In genomic region chr17:85633619-85634018, GRCm38 (mm10) we compare ENCODE assay signal across 9 mouse cellular contexts. TPM values are rescaled to one million over a fixed set of nuclear protein-coding genes. Genes with fewer than 3 reads are reported as not detected.
DNase-seq lines count a peak whose midpoint lies in the region; ATAC-seq and TF ChIP-seq lines count a peak whose summit lies in the region.
"Had no signal": no experiment of that assay in that cellular context is flagged by ENCODE, and none has a peak within 500 bp of the region (broad histone marks: within the 10 kb centered on the region; RNA-seq: fewer than 3 reads in every experiment).

No protein-coding gene starts in this region.

- no peaks in the 10 kb centered on the region for H3K4me1 ChIP-seq in intestine, embryonic 14.5 days (replicated peaks; ENCODE audit: control insufficient read depth, insufficient read depth, low read length)
- H3K4me1 ChIP-seq in intestine, embryonic 15.5 days (replicated peaks), result no peaks in the 10 kb centered on the region
- peaks cover 4% of the 10 kb centered on the region; the same call in 1 of the 2 replicates for H3K4me1 ChIP-seq in embryonic facial prominence, embryonic 14.5 days (ENCODE audit: control insufficient read depth, insufficient read depth, low read length)
- no peaks in the 10 kb centered on the region for H3K4me1 ChIP-seq in stomach, postnatal 0 days (replicated peaks; ENCODE audit: control insufficient read depth, insufficient read depth)
- H3K4me1 ChIP-seq: neural tube, embryonic 13.5 days had no signal

- H3K9me3 ChIP-seq in intestine, embryonic 14.5 days (ENCODE audit: control insufficient read depth, low read length), result no peaks in the 10 kb centered on the region
- H3K9me3 ChIP-seq in intestine, embryonic 15.5 days, result no peaks in the 10 kb centered on the region
- no peaks in the 10 kb centered on the region for H3K9me3 ChIP-seq in embryonic facial prominence, embryonic 14.5 days (ENCODE audit: control insufficient read depth, low read length)
- H3K9me3 ChIP-seq in stomach, postnatal 0 days (ENCODE audit: control insufficient read depth, low read length), result no peaks in the 10 kb centered on the region
- H3K9me3 ChIP-seq: neural tube, embryonic 13.5 days had no signal

- H3K4me3 ChIP-seq in intestine, embryonic 14.5 days (ENCODE audit: low read depth, low read length), result no peak overlapping the region
- H3K4me3 ChIP-seq in intestine, embryonic 15.5 days (replicated peaks), result no peak overlapping the region
- H3K4me3 ChIP-seq in embryonic facial prominence, embryonic 14.5 days (ENCODE audit: low read depth, low read length), result no peak overlapping the region
- no peak overlapping the region for H3K4me3 ChIP-seq in stomach, postnatal 0 days (ENCODE audit: low read depth, low read length)
- H3K4me3 ChIP-seq: neural tube, embryonic 13.5 days had no signal

- WGBS in intestine, embryonic 14.5 days, result 2% methylated on average over 13 of the region's 13 CpGs
- 1% methylated on average over 13 of the region's 13 CpGs for WGBS in intestine, embryonic 15.5 days
- WGBS in embryonic facial prominence, embryonic 14.5 days, result 1% methylated on average over 12 of the region's 13 CpGs
- 2% methylated on average over 13 of the region's 13 CpGs for WGBS in stomach, postnatal 0 days

- intact Hi-C loops in heart, postnatal 25 days (cut with DNase I), result loop anchor here (1.0 to 2.0 kb wide), 4 partner anchors 444 to 795 kb away; no protein-coding TSS in a partner anchor

- H3K9ac ChIP-seq in intestine, embryonic 14.5 days (ENCODE audit: low read length), result no peak overlapping the region
- no peak overlapping the region for H3K9ac ChIP-seq in intestine, embryonic 15.5 days
- H3K9ac ChIP-seq in embryonic facial prominence, embryonic 14.5 days (ENCODE audit: low read depth, low read length), result no peak overlapping the region
- H3K9ac ChIP-seq in stomach, postnatal 0 days (ENCODE audit: low read length), result no peak overlapping the region
- H3K9ac ChIP-seq: neural tube, embryonic 13.5 days had no signal

- H3K36me3 ChIP-seq in intestine, embryonic 14.5 days (ENCODE audit: control insufficient read depth, insufficient read depth, low read length), result no peaks in the 10 kb centered on the region
- no peaks in the 10 kb centered on the region for H3K36me3 ChIP-seq in intestine, embryonic 15.5 days
- no peaks in the 10 kb centered on the region for H3K36me3 ChIP-seq in embryonic facial prominence, embryonic 14.5 days (ENCODE audit: control insufficient read depth, insufficient read depth, low read length)
- no peaks in the 10 kb centered on the region for H3K36me3 ChIP-seq in stomach, postnatal 0 days (ENCODE audit: control insufficient read depth, insufficient read depth, low read length)
- H3K36me3 ChIP-seq: neural tube, embryonic 13.5 days had no signal

- H3K4me2 ChIP-seq in intestine, embryonic 14.5 days (ENCODE audit: low read length), result no peak overlapping the region
- H3K4me2 ChIP-seq in intestine, embryonic 15.5 days (replicated peaks), result no peak overlapping the region
- H3K4me2 ChIP-seq in embryonic facial prominence, embryonic 14.5 days (ENCODE audit: low read depth, low read length), result no peak overlapping the region
- H3K4me2 ChIP-seq in stomach, postnatal 0 days (replicated peaks; ENCODE audit: low read depth), result no peak overlapping the region
- H3K4me2 ChIP-seq: neural tube, embryonic 13.5 days had no signal

- TF ChIP-seq EP300 in stomach, postnatal 0 days (optimal IDR thresholded peaks at IDR 0.05), result no peak

- TF ChIP-seq CTCF in stomach, postnatal 0 days (IDR thresholded peaks at IDR 0.05; ENCODE audit: low read depth), result peak; percentile 82

- H3K27ac ChIP-seq in intestine, embryonic 14.5 days (ENCODE audit: low read depth), result no peak overlapping the region
- H3K27ac ChIP-seq in intestine, embryonic 15.5 days, result no peak overlapping the region
- H3K27ac ChIP-seq in embryonic facial prominence, embryonic 14.5 days (replicated peaks; ENCODE audit: low read depth, low read length), result no peak overlapping the region
- H3K27ac ChIP-seq in stomach, postnatal 0 days (replicated peaks), result no peak overlapping the region
- H3K27ac ChIP-seq: neural tube, embryonic 13.5 days had no signal

- 0 out of 2 replicates have a peak, but pooled peaks have one; percentile 43 for ATAC-seq in intestine, embryonic 14.5 days (replicated peaks; ENCODE audit: low FRiP score, low TSS enrichment, low read depth)
- no peak for ATAC-seq in intestine, embryonic 15.5 days
- no peak; the same call in 1 of the 2 replicates for ATAC-seq in embryonic facial prominence, embryonic 14.5 days (ENCODE audit: low read depth)
- peak; percentile 62; the same call in 1 of the 2 replicates for ATAC-seq in megakaryocyte-erythroid progenitor cell, adult 5-6 weeks (replicated peaks; ENCODE audit: low FRiP score, low TSS enrichment, poor library complexity, severe bottlenecking)
- ATAC-seq in stomach, postnatal 0 days (ENCODE audit: low FRiP score, low TSS enrichment), result no peak

- peak; percentile 94 for DNase-seq in intestine, embryonic 14.5 days (ENCODE audit: low spot score)
- peak; percentile 84 for DNase-seq in adrenal gland, postnatal 25 days
- peak; percentile 81 for DNase-seq in embryonic facial prominence, embryonic 14.5 days (ENCODE audit: low spot score)
- peak; percentile 21 for DNase-seq in heart, postnatal 25 days (ENCODE audit: low spot score)
- peak; percentile 81 to 96 for DNase-seq in layer of hippocampus, postnatal 25 days (ENCODE audit: extremely low spot score in 1 of 2, low spot score in 1 of 2)
- peak; percentile 86 for DNase-seq in stomach, postnatal 0 days (ENCODE audit: low spot score)

- peaks cover 64% of the 10 kb centered on the region for H3K27me3 ChIP-seq in intestine, embryonic 14.5 days (replicated peaks; ENCODE audit: control insufficient read depth, insufficient read depth, low read length)
- peaks cover 57% of the 10 kb centered on the region for H3K27me3 ChIP-seq in intestine, embryonic 15.5 days (replicated peaks)
- peaks cover 46% of the 10 kb centered on the region for H3K27me3 ChIP-seq in embryonic facial prominence, embryonic 14.5 days (replicated peaks; ENCODE audit: control insufficient read depth, insufficient read depth, low read length)
- peaks cover 2% of the 10 kb centered on the region; the same call in 1 of the 2 replicates for H3K27me3 ChIP-seq in stomach, postnatal 0 days (ENCODE audit: control insufficient read depth, insufficient read depth, low read length)

RNA-seq across cellular contexts. Expression of gene Six3, which starts 20.2 kb away (rescaled TPM):
- polyA plus RNA-seq in intestine, embryonic 14.5 days (2014; fragmentation: Nextera tagmentation; extraction: Ambion mirVana), result not detected in 2 replicates
- polyA plus RNA-seq in intestine, embryonic 15.5 days (2015; fragmentation: Nextera tagmentation; extraction: Ambion mirVana), result not detected in 2 replicates
- total RNA-seq in adrenal gland, postnatal 25 days (2021), result not detected in 2 replicates
- polyA plus RNA-seq in embryonic facial prominence, embryonic 14.5 days (2014; fragmentation: Nextera tagmentation; extraction: Ambion mirVana), result 2.1 and 2.4 TPM in 2 replicates
- not detected for total RNA-seq in heart, postnatal 25 days (2021)
- under 1 TPM in 1 of 2 experiments, not detected in 1; 0.25 TPM for total RNA-seq in layer of hippocampus, postnatal 25 days (2021)
- not detected in 2 replicates for total RNA-seq in megakaryocyte-erythroid progenitor cell, adult 5-6 weeks (2014; fragmentation: Nextera tagmentation)
- not detected in 2 replicates for total RNA-seq in megakaryocyte-erythroid progenitor cell, adult 5-6 weeks (2017)
- not detected in 2 replicates for polyA plus RNA-seq in stomach, postnatal 0 days (2015; fragmentation: Nextera tagmentation; extraction: Ambion mirVana)
- polyA plus RNA-seq: neural tube, embryonic 13.5 days had no signal

RNA-seq across cellular contexts. Expression of gene Six2, which starts 54.5 kb away (rescaled TPM):
- 0.22 and 0.30 TPM in 2 replicates for polyA plus RNA-seq in intestine, embryonic 14.5 days (2014; fragmentation: Nextera tagmentation; extraction: Ambion mirVana)
- 0.35 and 0.43 TPM in 2 replicates for polyA plus RNA-seq in intestine, embryonic 15.5 days (2015; fragmentation: Nextera tagmentation; extraction: Ambion mirVana)
- not detected in 2 replicates for total RNA-seq in adrenal gland, postnatal 25 days (2021)
- polyA plus RNA-seq in embryonic facial prominence, embryonic 14.5 days (2014; fragmentation: Nextera tagmentation; extraction: Ambion mirVana), result 12.5 and 13.2 TPM in 2 replicates
- under 1 TPM; 0.31 to 0.49 TPM for total RNA-seq in heart, postnatal 25 days (2021)
- under 1 TPM in 1 of 2 experiments, not detected in 1; 0.20 TPM for total RNA-seq in layer of hippocampus, postnatal 25 days (2021)
- 0.27 TPM in 1 of 2 replicates, not detected in the other for total RNA-seq in megakaryocyte-erythroid progenitor cell, adult 5-6 weeks (2014; fragmentation: Nextera tagmentation)
- total RNA-seq in megakaryocyte-erythroid progenitor cell, adult 5-6 weeks (2017), result not detected in 2 replicates
- polyA plus RNA-seq in stomach, postnatal 0 days (2015; fragmentation: Nextera tagmentation; extraction: Ambion mirVana), result 2.6 and 4.0 TPM in 2 replicates
- polyA plus RNA-seq: neural tube, embryonic 13.5 days had no signal

Comparison
In these comparisons a context has a peak if more than half of its experiments do, and no peak if none do; other contexts are left out.
1. ATAC-seq: peak in intestine, embryonic 14.5 days (single experiment) and megakaryocyte-erythroid progenitor cell, adult 5-6 weeks (single experiment); none in intestine, embryonic 15.5 days (single experiment), embryonic facial prominence, embryonic 14.5 days (single experiment) and stomach, postnatal 0 days (single experiment).
2. DNase-seq: peak in every context shown above with its lines; median percentile 94 in intestine, embryonic 14.5 days; 88 in layer of hippocampus, postnatal 25 days; 86 in stomach, postnatal 0 days; 84 in adrenal gland, postnatal 25 days; 81 in embryonic facial prominence, embryonic 14.5 days; 21 in heart, postnatal 25 days.